In genomic region chr12:17778320-17778719, GRCm38 (mm10) we compare ENCODE assay signal across 8 mouse cellular contexts.
DNase-seq lines count a peak whose midpoint lies in the region; ATAC-seq lines count a peak whose summit lies in the region.

No protein-coding gene starts in this region.

- no peaks in the 10 kb centered on the region for H3K9me3 ChIP-seq in forebrain, embryonic 13.5 days (replicated peaks)
- no peaks in the 10 kb centered on the region for H3K9me3 ChIP-seq in forebrain, embryonic 15.5 days
- H3K9me3 ChIP-seq in forebrain, embryonic 14.5 days (replicated peaks; ENCODE audit: control insufficient read depth, low read length): no peaks in the 10 kb centered on the region

- peak; percentile 62 for DNase-seq in 3T3-L1 (ENCODE audit: low read depth, low spot score)
- DNase-seq in adrenal gland, postnatal 25 days: peak; percentile 29
- DNase-seq in forebrain, embryonic 14.5 days (ENCODE audit: low spot score): peak; percentile 51
- DNase-seq in left cerebral cortex, postnatal 25 days (ENCODE audit: low spot score in 2 of 2): peak; percentile 9 to 23
- no peak for DNase-seq in urinary bladder, adult 2 months (ENCODE audit: low spot score)

- no peak overlapping the region for H3K27ac ChIP-seq in forebrain, embryonic 13.5 days
- no peak overlapping the region for H3K27ac ChIP-seq in forebrain, embryonic 15.5 days (replicated peaks)
- H3K27ac ChIP-seq in forebrain, embryonic 14.5 days (ENCODE audit: low read depth, low read length): no peak overlapping the region

- 0 out of 2 replicates have a peak, but pooled peaks have one; percentile 33 for ATAC-seq in forebrain, embryonic 13.5 days
- ATAC-seq in forebrain, embryonic 15.5 days (replicated peaks): no peak
- ATAC-seq in forebrain, embryonic 14.5 days: peak; percentile 44; the same call in 1 of the 2 replicates
- 0 out of 2 replicates have a peak, but pooled peaks have one; percentile 68 for ATAC-seq in monocyte, adult 5-6 weeks (replicated peaks; ENCODE audit: insufficient number of reproducible peaks, low FRiP score, low TSS enrichment, poor library complexity, severe bottlenecking)

- no peak overlapping the region for H3K4me2 ChIP-seq in forebrain, embryonic 13.5 days
- H3K4me2 ChIP-seq in forebrain, embryonic 15.5 days (replicated peaks): no peak overlapping the region
- H3K4me2 ChIP-seq in forebrain, embryonic 14.5 days (ENCODE audit: low read length): no peak overlapping the region

- intact Hi-C loops in left cerebral cortex, postnatal 25 days (cut with DNase I): loop anchor here (5.0 kb wide), 1 partner anchor 221 kb away; no protein-coding TSS in a partner anchor

- H3K27me3 ChIP-seq in forebrain, embryonic 13.5 days: no peaks in the 10 kb centered on the region
- no peaks in the 10 kb centered on the region for H3K27me3 ChIP-seq in forebrain, embryonic 15.5 days
- no peaks in the 10 kb centered on the region for H3K27me3 ChIP-seq in forebrain, embryonic 14.5 days (replicated peaks; ENCODE audit: control insufficient read depth, insufficient read depth, low read length)

- H3K9ac ChIP-seq in forebrain, embryonic 13.5 days: no peak overlapping the region
- no peak overlapping the region for H3K9ac ChIP-seq in forebrain, embryonic 15.5 days (replicated peaks)
- H3K9ac ChIP-seq in forebrain, embryonic 14.5 days (ENCODE audit: low read length): no peak overlapping the region

- 22% methylated on average over 3 of the region's 3 CpGs for WGBS in forebrain, embryonic 13.5 days
- 8% methylated on average over 2 of the region's 3 CpGs for WGBS in forebrain, embryonic 15.5 days
- WGBS in forebrain, embryonic 14.5 days: 17% methylated on average over 2 of the region's 3 CpGs

- peaks cover 4% of the 10 kb centered on the region; the same call in 1 of the 2 replicates for H3K4me1 ChIP-seq in forebrain, embryonic 13.5 days
- 0 out of 2 replicates have a peak, but pooled peaks cover 3% of the 10 kb centered on the region for H3K4me1 ChIP-seq in forebrain, embryonic 15.5 days
- no peaks in the 10 kb centered on the region for H3K4me1 ChIP-seq in forebrain, embryonic 14.5 days (ENCODE audit: control insufficient read depth, insufficient read depth, low read length)

- H3K4me3 ChIP-seq in forebrain, embryonic 13.5 days: no peak overlapping the region
- no peak overlapping the region for H3K4me3 ChIP-seq in forebrain, embryonic 15.5 days
- H3K4me3 ChIP-seq in forebrain, embryonic 14.5 days (ENCODE audit: low read depth, low read length): no peak overlapping the region

- H3K36me3 ChIP-seq in forebrain, embryonic 13.5 days (ENCODE audit: poor library complexity, severe bottlenecking): no peaks in the 10 kb centered on the region
- no peaks in the 10 kb centered on the region for H3K36me3 ChIP-seq in forebrain, embryonic 15.5 days
- no peaks in the 10 kb centered on the region for H3K36me3 ChIP-seq in forebrain, embryonic 14.5 days (ENCODE audit: control insufficient read depth, insufficient read depth, low read length)
